Mouse (Mus musculus) heart, embryonic 11.5 days (tissue): ENCODE results near the gene Rcsd1. TPM values are rescaled to one million over a fixed set of nuclear protein-coding genes. Genes with fewer than 3 reads are reported as not detected.

Experiments used
- ATAC-seq: fragments of 200-750 bp; cut with Nextera tagmentation; replicated peaks from 2 replicates; pipeline ENCODE4 v1.8.0; 2017; ENCODE audit warnings: moderate library complexity; ENCODE audit not compliant: insufficient number of reproducible peaks, low FRiP score, low TSS enrichment
- H3K27ac ChIP-seq: fragments of 300-500 bp; sonication (generic); 2 replicates; pipeline ENCODE4 v1.5.1; 2014; ENCODE audit warnings: mild to moderate bottlenecking, low read depth, low read length
- H3K27me3 ChIP-seq: fragments of 300-500 bp; sonication (generic); 2 replicates; pipeline ENCODE4 v1.6.1; 2014; ENCODE audit warnings: mild to moderate bottlenecking, low read length, mixed read lengths; ENCODE audit not compliant: control insufficient read depth, insufficient read depth
- H3K36me3 ChIP-seq: fragments of 300-500 bp; sonication (generic); 2 replicates; pipeline ENCODE4 v1.6.1; 2014; ENCODE audit warnings: mild to moderate bottlenecking, low read length, moderate library complexity, mixed read lengths; ENCODE audit not compliant: control insufficient read depth, insufficient read depth
- H3K4me1 ChIP-seq: fragments of 300-500 bp; sonication (generic); 2 replicates; pipeline ENCODE4 v1.6.1; 2014; ENCODE audit warnings: low read length; ENCODE audit not compliant: control insufficient read depth, insufficient read depth
- H3K4me2 ChIP-seq: fragments of 300-500 bp; sonication (generic); 2 replicates; pipeline ENCODE4 v1.6.1; 2014; ENCODE audit warnings: mild to moderate bottlenecking, moderate library complexity
- H3K4me3 ChIP-seq: fragments of 300-500 bp; sonication (generic); 2 replicates; pipeline ENCODE4 v1.5.1; 2014; ENCODE audit warnings: low read depth, low read length
- H3K9ac ChIP-seq: fragments of 300-500 bp; sonication (generic); 2 replicates; pipeline ENCODE4 v1.6.1; 2014; ENCODE audit warnings: mild to moderate bottlenecking, low read depth, low read length, moderate library complexity
- H3K9me3 ChIP-seq: fragments of 300-500 bp; sonication (generic); replicated peaks from 2 replicates; pipeline ENCODE4 v1.6.1; 2016; ENCODE audit warnings: low read length; ENCODE audit not compliant: control insufficient read depth
- WGBS: fragments of 180-500 bp; shearing (Covaris S2); extraction: QIAGEN DNeasy Blood & Tissue Kit; methylation state at CpG from one replicate; pipeline ENCODE4 v1.1.7; 2014; ENCODE audit not compliant: insufficient replicate concordance; 5-methylcytosine and 5-hydroxymethylcytosine counted together
- polyA plus RNA-seq: library from polyadenylated mRNA; unstranded; fragments of >200 nt; fragmentation: Nextera tagmentation; extraction: Ambion mirVana; gene quantifications from 2 replicates; pipeline ENCODE4 v1.2.1, GENCODE M21; 2014

Rcsd1 gene
- 85.4 and 91.8 TPM in 2 replicates for polyA plus RNA-seq

GRCm38 (mm10) chr1:165709629-165710256 lies at the start of gene Rcsd1:
Gene Rcsd1, minus strand, starts transcription at chr1:165709757.
- H3K4me1 ChIP-seq = peaks cover 43% of the 10 kb centered on the region
- peak within 1 kb of the TSS; percentile 97; the same call in 1 of the 2 replicates for H3K9ac ChIP-seq
- H3K9me3 ChIP-seq = no peaks in the 10 kb centered on the region
- H3K4me3 ChIP-seq = no peak within 1 kb of the TSS
- no peak for ATAC-seq
- 26% methylated on average over 5 of the region's 5 CpGs for WGBS
- H3K36me3 ChIP-seq = no peaks in the 10 kb centered on the region
- no peaks in the 10 kb centered on the region for H3K27me3 ChIP-seq
- peak within 1 kb of the TSS; percentile 70 for H3K4me2 ChIP-seq
- peak within 1 kb of the TSS; percentile 96 for H3K27ac ChIP-seq

GRCm38 (mm10) chr1:165755194-165755593 lies 45.6 kb upstream of the Rcsd1 start:
- no peaks in the 10 kb centered on the region for H3K27me3 ChIP-seq
- no peaks in the 10 kb centered on the region for H3K36me3 ChIP-seq
- H3K9ac ChIP-seq = no peak overlapping the region
- H3K4me3 ChIP-seq = no peak overlapping the region
- no peak overlapping the region for H3K27ac ChIP-seq
- ATAC-seq = no peak
- H3K4me1 ChIP-seq = peaks cover 3% of the 10 kb centered on the region; the same call in 1 of the 2 replicates
- no peaks in the 10 kb centered on the region for H3K9me3 ChIP-seq
- H3K4me2 ChIP-seq = no peak overlapping the region
- WGBS = 35% methylated on average over 4 of the region's 4 CpGs

- peaks cover 3% of the 10 kb centered on the region; the same call in 1 of the 2 replicates for H3K4me1 ChIP-seq
- H3K9ac ChIP-seq = no peak overlapping the region
- ATAC-seq = no peak
- no peaks in the 10 kb centered on the region for H3K27me3 ChIP-seq
- no peak overlapping the region for H3K4me3 ChIP-seq
- H3K9me3 ChIP-seq = no peaks in the 10 kb centered on the region
- no peak overlapping the region for H3K27ac ChIP-seq
- 88% methylated on average over 6 of the region's 6 CpGs for WGBS
- H3K36me3 ChIP-seq = no peaks in the 10 kb centered on the region
- no peak overlapping the region for H3K4me2 ChIP-seq
Measured at GRCm38 (mm10) chr1:165754205-165754604, 44.6 kb upstream of the Rcsd1 start.

GRCm38 (mm10) chr1:165751838-165752237 lies 42.3 kb upstream of the Rcsd1 start:
- 69% methylated on average over 5 of the region's 5 CpGs for WGBS
- H3K36me3 ChIP-seq = no peaks in the 10 kb centered on the region
- no peak overlapping the region for H3K27ac ChIP-seq
- no peak overlapping the region for H3K4me2 ChIP-seq
- peaks cover 6% of the 10 kb centered on the region for H3K4me1 ChIP-seq
- H3K9ac ChIP-seq = no peak overlapping the region
- no peaks in the 10 kb centered on the region for H3K27me3 ChIP-seq
- H3K4me3 ChIP-seq = no peak overlapping the region
- ATAC-seq = no peak
- H3K9me3 ChIP-seq = no peaks in the 10 kb centered on the region

- Histone ChIP-seq H3K4me2 (no peak overlapping the region), H3K9me3 (no peaks in the 10 kb centered on the region), H3K4me3 (no peak overlapping the region), H3K4me1 (peaks cover 6% of the 10 kb centered on the region), H3K36me3 (no peaks in the 10 kb centered on the region), H3K27ac (no peak overlapping the region), H3K27me3 (no peaks in the 10 kb centered on the region), H3K9ac (no peak overlapping the region)
- no peak for ATAC-seq
Measured at GRCm38 (mm10) chr1:165751142-165751541, 41.6 kb upstream of the Rcsd1 start.

GRCm38 (mm10) chr1:165748053-165748452 lies 38.5 kb upstream of the Rcsd1 start:
- H3K36me3 ChIP-seq = no peaks in the 10 kb centered on the region
- ATAC-seq = no peak
- H3K9me3 ChIP-seq = no peaks in the 10 kb centered on the region
- H3K27me3 ChIP-seq = no peaks in the 10 kb centered on the region
- H3K4me3 ChIP-seq = no peak overlapping the region
- peaks cover 6% of the 10 kb centered on the region for H3K4me1 ChIP-seq
- no peak overlapping the region for H3K4me2 ChIP-seq
- WGBS = 20% methylated on average over 11 of the region's 11 CpGs
- no peak overlapping the region for H3K9ac ChIP-seq
- no peak overlapping the region for H3K27ac ChIP-seq

GRCm38 (mm10) chr1:165741989-165742388 lies 32.4 kb upstream of the Rcsd1 start:
- ATAC-seq = no peak
- no peaks in the 10 kb centered on the region for H3K27me3 ChIP-seq
- no peak overlapping the region for H3K9ac ChIP-seq
- no peaks in the 10 kb centered on the region for H3K36me3 ChIP-seq
- no peak overlapping the region for H3K4me3 ChIP-seq
- no peak overlapping the region for H3K27ac ChIP-seq
- no peaks in the 10 kb centered on the region for H3K9me3 ChIP-seq
- 0 out of 2 replicates have a peak, but pooled peaks cover 2% of the 10 kb centered on the region for H3K4me1 ChIP-seq
- WGBS = 82% methylated on average over 8 of the region's 8 CpGs
- H3K4me2 ChIP-seq = no peak overlapping the region

GRCm38 (mm10) chr1:165738985-165739384 lies 29.4 kb upstream of the Rcsd1 start:
- no peak overlapping the region for H3K9ac ChIP-seq
- H3K4me3 ChIP-seq = no peak overlapping the region
- H3K4me1 ChIP-seq = 0 out of 2 replicates have a peak, but pooled peaks cover 3% of the 10 kb centered on the region
- H3K27me3 ChIP-seq = no peaks in the 10 kb centered on the region
- no peak overlapping the region for H3K4me2 ChIP-seq
- no peaks in the 10 kb centered on the region for H3K36me3 ChIP-seq
- no peak for ATAC-seq
- H3K9me3 ChIP-seq = no peaks in the 10 kb centered on the region
- 82% methylated on average over 1 of the region's 1 CpGs for WGBS
- no peak overlapping the region for H3K27ac ChIP-seq

- WGBS = 59% methylated on average over 3 of the region's 3 CpGs
- no peak overlapping the region for H3K27ac ChIP-seq
- H3K27me3 ChIP-seq = no peaks in the 10 kb centered on the region
- H3K4me1 ChIP-seq = 0 out of 2 replicates have a peak, but pooled peaks cover 3% of the 10 kb centered on the region
- H3K36me3 ChIP-seq = no peaks in the 10 kb centered on the region
- no peak overlapping the region for H3K4me2 ChIP-seq
- H3K9ac ChIP-seq = no peak overlapping the region
- H3K9me3 ChIP-seq = no peaks in the 10 kb centered on the region
- H3K4me3 ChIP-seq = no peak overlapping the region
- no peak for ATAC-seq
Measured at GRCm38 (mm10) chr1:165737867-165738266, 28.3 kb upstream of the Rcsd1 start.
